Mouse (Mus musculus) kidney, postnatal 25 days (tissue): Measurements from ENCODE around the gene Kazn.

ENCODE experiments used
- DNase-seq, 2 experiments: peaks; one replicate each; pipeline ENCODE4 v3.0.0; 2021; ENCODE audit warnings: mixed read lengths in 2 of 2

Kazn gene

DNA sequence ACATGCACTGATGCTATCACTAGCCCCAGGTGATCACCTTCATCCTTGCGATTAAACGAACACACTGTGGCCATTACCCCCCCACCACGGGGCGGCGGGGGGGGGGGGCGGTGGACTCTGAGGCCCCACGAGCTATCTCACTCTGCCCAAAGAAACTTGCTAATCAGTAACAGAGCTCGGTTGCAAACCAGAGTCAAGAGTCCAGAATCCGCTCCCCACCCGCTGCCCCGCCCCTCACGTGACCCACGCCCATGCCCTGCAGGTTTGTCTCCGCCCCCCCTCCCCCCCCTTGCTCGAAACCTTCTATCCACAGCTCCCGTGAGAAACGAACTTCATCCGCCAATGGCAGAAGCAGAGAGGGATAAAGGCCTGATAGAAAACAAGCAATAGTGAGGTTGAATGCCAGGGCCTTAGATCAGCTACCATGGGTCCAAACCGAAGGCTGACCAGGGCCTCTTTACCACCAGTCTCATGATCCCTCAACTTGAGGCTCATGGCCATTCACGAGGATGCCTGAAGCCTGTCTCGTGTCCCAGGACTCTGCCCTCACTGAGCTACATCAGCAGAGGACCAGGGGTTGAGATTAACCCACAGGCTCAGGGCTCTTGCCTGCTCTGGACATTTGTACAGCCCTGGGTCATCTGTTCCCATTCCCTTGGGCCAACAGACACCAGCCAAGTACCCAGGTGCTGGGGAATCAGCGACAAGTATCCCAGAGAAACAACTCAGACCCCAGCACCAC lies 186.6 kb downstream of the Kazn start:
- DNase-seq: peak; percentile 86 to 92
